Mouse (Mus musculus) heart, postnatal 0 days (tissue): ENCODE data around the gene Sema3a.

Experiments used
- CTCF ChIP-seq: IDR thresholded peaks from 2 replicates; pipeline ENCODE4 v1.5.1; 2016; ENCODE audit warnings: antibody characterized with exemption, control low read depth, low read depth
- EP300 ChIP-seq: IDR thresholded peaks from 2 replicates; pipeline ENCODE4 v1.6.1; 2016; ENCODE audit warnings: antibody characterized with exemption, low read depth

DNA sequence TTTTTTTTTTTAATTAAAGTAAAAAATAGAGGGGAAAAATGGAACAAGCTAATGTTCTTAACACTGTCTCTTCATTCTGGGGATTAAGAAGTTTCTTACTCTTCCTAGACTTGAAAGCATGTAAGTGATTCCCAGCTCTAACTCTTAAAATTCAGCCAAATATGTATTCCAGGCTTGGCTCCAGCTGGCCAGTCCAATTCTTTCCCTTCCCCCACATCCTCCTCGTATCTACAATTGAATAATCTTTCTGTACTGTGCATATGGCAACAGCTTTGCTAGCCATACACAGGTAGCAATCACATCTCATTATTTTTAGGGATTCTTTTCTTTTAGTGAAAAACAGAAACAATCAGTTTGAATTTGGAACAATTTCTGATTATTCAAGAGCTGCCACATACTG lies 303.5 kb downstream of the Sema3a start:
- TF ChIP-seq CTCF: no peak
- no peak for TF ChIP-seq EP300
